21 mouse cellular contexts compared by ENCODE assay signal in the genomic region with DNA sequence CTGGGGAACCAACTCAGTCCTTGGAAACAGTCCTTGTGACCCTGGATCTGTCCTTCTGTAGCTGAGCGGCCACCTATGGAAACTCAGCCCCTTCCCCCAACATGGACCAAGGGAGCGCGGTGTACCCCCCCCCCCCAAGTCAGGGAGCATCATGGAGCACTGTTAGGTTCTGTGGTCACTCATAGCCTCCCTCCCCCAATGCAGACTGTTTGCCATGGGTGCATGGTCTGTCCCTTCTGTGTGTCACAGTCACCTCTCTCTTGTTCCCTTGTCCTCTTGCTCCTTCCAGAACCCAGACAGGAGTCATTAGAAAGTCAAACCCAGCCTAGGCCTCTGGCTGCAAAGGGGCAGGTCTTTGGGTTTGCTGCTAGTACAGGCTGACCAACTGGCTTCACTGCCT.
"Had no signal": no experiment of that assay in that cellular context is flagged by ENCODE, and none has a peak within 500 bp of the region (broad histone marks: within the 10 kb centered on the region; RNA-seq: fewer than 3 reads in every experiment).

No protein-coding gene starts in this region.

- H3K4me1 ChIP-seq: midbrain, embryonic 12.5 days had no signal

- H3K9me3 ChIP-seq: limb, embryonic 12.5 days; limb, embryonic 15.5 days; midbrain, embryonic 12.5 days; midbrain, embryonic 15.5 days; neural tube, embryonic 12.5 days; neural tube, embryonic 15.5 days had no signal

- ATAC-seq: lung, postnatal 0 days; midbrain, embryonic 15.5 days had no signal

- H3K4me2 ChIP-seq: limb, embryonic 12.5 days; limb, embryonic 15.5 days; lung, embryonic 14.5 days; midbrain, embryonic 12.5 days; midbrain, embryonic 15.5 days; neural tube, embryonic 12.5 days; neural tube, embryonic 15.5 days had no signal

- H3K27ac ChIP-seq: kidney, postnatal 0 days; layer of hippocampus, adult 2 months; limb, embryonic 12.5 days; limb, embryonic 15.5 days; macrophage; midbrain, embryonic 12.5 days; midbrain, embryonic 15.5 days; neural tube, embryonic 12.5 days; neural tube, embryonic 15.5 days; stomach, postnatal 0 days had no signal

- H3K4me3 ChIP-seq: layer of hippocampus, adult 2 months; limb, embryonic 12.5 days; limb, embryonic 15.5 days; midbrain, embryonic 12.5 days; midbrain, embryonic 15.5 days; neural tube, embryonic 12.5 days; neural tube, embryonic 15.5 days had no signal

- H3K27me3 ChIP-seq: limb, embryonic 12.5 days; limb, embryonic 15.5 days; midbrain, embryonic 15.5 days had no signal

- H3K36me3 ChIP-seq: limb, embryonic 12.5 days; limb, embryonic 15.5 days; midbrain, embryonic 12.5 days; midbrain, embryonic 15.5 days; neural tube, embryonic 12.5 days; neural tube, embryonic 15.5 days had no signal

- H3K9ac ChIP-seq: limb, embryonic 12.5 days; limb, embryonic 15.5 days; lung, embryonic 14.5 days; midbrain, embryonic 12.5 days; midbrain, embryonic 15.5 days; neural tube, embryonic 12.5 days; neural tube, embryonic 15.5 days had no signal

- DNase-seq: kidney, adult 2 months; kidney, postnatal 25 days; layer of hippocampus, adult 9-11 months; lung, embryonic 14.5 days; right cerebral cortex, adult 18-20 months; right cerebral cortex, postnatal 14 days; right cerebral cortex, postnatal 4 days; thymus, adult 2 months; thymus, postnatal 14 days; thymus, postnatal 4 days had no signal
